Mouse (Mus musculus): Measurements from ENCODE around the gene Nox3. TPM values are rescaled to one million over a fixed set of nuclear protein-coding genes. Genes with fewer than 3 reads are reported as not detected.

The Nox3 gene
- not detected in 2 replicates for polyA plus RNA-seq (2014; fragmentation: Nextera tagmentation; extraction: Ambion mirVana)

DNA sequence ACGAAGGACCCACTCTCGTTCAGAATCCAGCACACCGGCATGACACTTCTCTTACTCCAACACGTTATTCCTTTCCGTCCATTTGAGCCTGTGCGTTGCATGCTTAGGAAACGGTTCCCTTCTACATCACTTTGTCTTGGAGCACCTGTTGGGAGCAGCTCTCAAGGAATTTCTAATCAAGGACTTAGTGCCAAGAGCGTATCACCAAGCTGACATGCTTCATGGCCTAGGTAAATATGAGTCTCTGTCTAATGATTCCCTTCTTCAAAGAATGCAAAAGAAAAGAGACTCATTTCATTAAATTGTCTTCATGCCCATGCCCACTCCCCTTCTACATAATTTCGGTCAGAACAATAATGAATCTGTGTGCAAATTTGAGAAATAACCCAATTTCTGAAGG lies at the start of gene Nox3:
TSS of gene Nox3 (minus strand) at position 101 of the 400 bp plus-strand sequence.
- Histone ChIP-seq H3K4me1 (ENCODE audit: control insufficient read depth, insufficient read depth, low read length) (peaks cover 15% of the 10 kb centered on the region), H3K4me2 (ENCODE audit: low read length) (no peak within 1 kb of the TSS), H3K9ac (ENCODE audit: low read length) (no peak within 1 kb of the TSS), H3K4me3 (ENCODE audit: low read depth, low read length) (no peak within 1 kb of the TSS), H3K27me3 (replicated peaks; ENCODE audit: control insufficient read depth, insufficient read depth, low read length) (no peaks in the 10 kb centered on the region), H3K27ac (ENCODE audit: low read depth, low read length) (no peak within 1 kb of the TSS), H3K36me3 (ENCODE audit: control insufficient read depth, insufficient read depth, low read length) (no peaks in the 10 kb centered on the region), H3K9me3 (replicated peaks; ENCODE audit: control insufficient read depth, low read length) (no peaks in the 10 kb centered on the region)
- no peak for ATAC-seq
- 91% methylated on average over 9 of the region's 9 CpGs for WGBS
- DNase-seq (ENCODE audit: low spot score): no peak

DNA sequence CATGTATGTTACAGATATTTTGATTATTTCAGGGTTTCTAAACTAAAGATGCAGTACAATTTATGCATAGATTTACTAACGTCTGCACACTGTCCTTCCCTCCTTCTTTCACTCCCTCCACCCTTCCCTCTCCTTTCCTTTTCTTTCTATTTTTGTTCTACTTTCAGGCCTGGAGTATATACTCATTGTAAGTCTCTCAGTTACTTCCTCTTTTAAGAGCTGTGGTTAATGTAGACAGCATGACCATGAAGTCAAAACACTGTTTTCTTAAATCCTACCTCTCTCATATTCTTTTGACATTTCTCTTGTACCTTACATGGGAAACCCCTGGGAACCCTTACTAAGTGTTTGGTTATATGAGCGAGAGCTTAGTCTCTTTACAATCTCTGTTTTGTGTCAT lies 48.3 kb upstream of the Nox3 start:
- no peaks in the 10 kb centered on the region; the same call in 1 of the 2 replicates for H3K4me1 ChIP-seq (ENCODE audit: control insufficient read depth, insufficient read depth, low read length)
- DNase-seq (ENCODE audit: low spot score): no peak
- no peak overlapping the region for H3K27ac ChIP-seq (ENCODE audit: low read depth, low read length)
- H3K4me3 ChIP-seq (ENCODE audit: low read depth, low read length): no peak overlapping the region
- no peaks in the 10 kb centered on the region for H3K36me3 ChIP-seq (ENCODE audit: control insufficient read depth, insufficient read depth, low read length)
- H3K4me2 ChIP-seq (ENCODE audit: low read length): no peak overlapping the region
- no peaks in the 10 kb centered on the region for H3K27me3 ChIP-seq (replicated peaks; ENCODE audit: control insufficient read depth, insufficient read depth, low read length)
- no peaks in the 10 kb centered on the region for H3K9me3 ChIP-seq (replicated peaks; ENCODE audit: control insufficient read depth, low read length)
- H3K9ac ChIP-seq (ENCODE audit: low read length): no peak overlapping the region
- ATAC-seq: no peak
- WGBS: 85% methylated on average over 2 of the region's 2 CpGs

DNA sequence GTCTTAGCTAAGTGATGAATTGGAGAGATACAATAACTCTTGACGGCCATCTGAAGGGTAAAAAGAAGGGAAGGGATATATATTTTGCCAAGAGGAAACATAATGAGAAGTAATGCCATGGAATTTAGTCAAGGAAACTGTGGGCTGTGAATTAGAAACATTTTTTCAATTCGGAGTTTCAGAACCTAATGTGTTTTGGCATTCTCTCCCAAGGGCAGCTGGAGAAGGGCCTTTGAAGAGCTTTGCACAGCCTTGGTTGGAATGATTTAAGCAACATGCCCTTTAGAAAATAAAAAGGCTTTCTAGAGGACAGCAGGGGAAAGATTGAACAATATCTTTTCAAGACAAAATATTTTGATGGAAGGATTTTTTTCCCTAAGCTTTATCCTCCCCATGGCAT lies 40.9 kb upstream of the Nox3 start:
- Histone ChIP-seq H3K4me3 (ENCODE audit: low read depth, low read length) (no peak overlapping the region), H3K9ac (ENCODE audit: low read length) (no peak overlapping the region), H3K4me2 (ENCODE audit: low read length) (no peak overlapping the region), H3K4me1 (ENCODE audit: control insufficient read depth, insufficient read depth, low read length) (no peaks in the 10 kb centered on the region), H3K9me3 (replicated peaks; ENCODE audit: control insufficient read depth, low read length) (no peaks in the 10 kb centered on the region), H3K27me3 (replicated peaks; ENCODE audit: control insufficient read depth, insufficient read depth, low read length) (no peaks in the 10 kb centered on the region), H3K36me3 (ENCODE audit: control insufficient read depth, insufficient read depth, low read length) (no peaks in the 10 kb centered on the region), H3K27ac (ENCODE audit: low read depth, low read length) (no peak overlapping the region)
- ATAC-seq (no peak), DNase-seq (ENCODE audit: low spot score) (no peak)
- WGBS: 81% methylated on average over 2 of the region's 2 CpGs

DNA sequence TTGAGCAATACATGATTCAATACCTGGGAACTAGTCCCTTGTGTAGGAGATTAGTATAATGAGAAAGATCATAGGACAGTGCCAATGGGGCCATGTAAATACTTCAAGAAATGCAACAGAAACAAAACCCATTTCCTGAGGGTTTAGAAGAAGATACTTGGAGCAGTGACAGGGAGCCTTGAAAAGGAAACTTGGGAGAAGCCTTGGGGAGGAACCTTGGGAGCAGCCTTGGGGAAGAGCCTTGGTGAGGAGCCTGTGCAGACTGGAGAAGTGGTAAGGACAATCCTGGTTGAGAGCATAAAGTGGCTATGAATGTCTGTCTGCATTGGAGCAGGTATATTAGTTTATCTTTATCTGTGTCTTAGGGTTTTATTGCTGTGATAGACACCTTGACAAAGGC lies 38.2 kb upstream of the Nox3 start:
- H3K4me1 ChIP-seq (ENCODE audit: control insufficient read depth, insufficient read depth, low read length): no peaks in the 10 kb centered on the region
- no peaks in the 10 kb centered on the region for H3K36me3 ChIP-seq (ENCODE audit: control insufficient read depth, insufficient read depth, low read length)
- ATAC-seq (no peak), DNase-seq (ENCODE audit: low spot score) (no peak)
- no peak overlapping the region for H3K9ac ChIP-seq (ENCODE audit: low read length)
- H3K27ac ChIP-seq (ENCODE audit: low read depth, low read length): no peak overlapping the region
- H3K4me3 ChIP-seq (ENCODE audit: low read depth, low read length): no peak overlapping the region
- H3K9me3 ChIP-seq (replicated peaks; ENCODE audit: control insufficient read depth, low read length): no peaks in the 10 kb centered on the region
- H3K4me2 ChIP-seq (ENCODE audit: low read length): no peak overlapping the region
- no peaks in the 10 kb centered on the region for H3K27me3 ChIP-seq (replicated peaks; ENCODE audit: control insufficient read depth, insufficient read depth, low read length)

DNA sequence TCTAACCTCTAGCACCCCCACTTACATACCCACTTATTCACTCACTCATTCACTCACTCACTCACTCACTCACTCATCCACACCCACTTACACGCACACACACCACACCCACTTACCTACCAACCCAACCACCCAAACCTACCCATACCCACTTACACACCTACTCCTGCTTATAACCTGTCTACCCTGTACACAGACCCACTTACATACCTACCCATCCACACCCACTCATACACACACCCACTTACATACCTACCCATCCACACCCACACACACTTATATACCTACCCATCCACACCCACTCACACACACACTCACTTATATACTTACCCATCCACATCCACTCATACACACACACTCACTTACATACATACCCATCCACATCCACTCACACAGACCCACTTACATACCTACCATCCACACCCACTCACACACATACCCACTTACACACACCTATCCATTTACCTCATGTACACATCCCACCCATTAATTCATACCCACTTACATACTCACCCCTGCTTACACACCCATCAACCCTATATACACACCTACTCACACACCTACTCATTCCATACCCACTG lies 9.4 kb upstream of the Nox3 start:
- no peak overlapping the region for H3K4me2 ChIP-seq (ENCODE audit: low read length)
- H3K4me1 ChIP-seq (ENCODE audit: control insufficient read depth, insufficient read depth, low read length): no peaks in the 10 kb centered on the region
- H3K9me3 ChIP-seq (replicated peaks; ENCODE audit: control insufficient read depth, low read length): no peaks in the 10 kb centered on the region
- no peak overlapping the region for H3K27ac ChIP-seq (ENCODE audit: low read depth, low read length)
- ATAC-seq: no peak
- H3K4me3 ChIP-seq (ENCODE audit: low read depth, low read length): no peak overlapping the region
- no peaks in the 10 kb centered on the region for H3K36me3 ChIP-seq (ENCODE audit: control insufficient read depth, insufficient read depth, low read length)
- no peak for DNase-seq (ENCODE audit: low spot score)
- 100% methylated on average over 1 of the region's 1 CpGs for WGBS
- H3K9ac ChIP-seq (ENCODE audit: low read length): no peak overlapping the region
- H3K27me3 ChIP-seq (replicated peaks; ENCODE audit: control insufficient read depth, insufficient read depth, low read length): no peaks in the 10 kb centered on the region

DNA sequence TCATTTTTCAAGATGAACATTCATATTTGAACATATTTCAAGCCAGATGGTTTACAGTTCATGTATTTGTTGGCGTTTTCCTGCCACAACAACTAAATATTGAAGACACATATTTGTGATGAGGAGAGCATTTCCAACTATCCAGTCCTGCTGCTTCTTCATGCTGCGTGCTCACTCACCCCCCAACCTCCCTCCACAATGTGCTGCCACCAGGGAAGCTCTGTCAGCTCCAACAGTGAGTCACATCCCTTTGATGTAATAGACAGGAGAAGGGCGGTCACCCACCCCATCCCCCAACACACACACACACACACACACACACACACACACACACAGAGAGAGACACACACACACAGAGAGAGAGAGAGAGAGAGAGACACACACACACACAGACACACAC lies 6.3 kb upstream of the Nox3 start:
- no peak for ATAC-seq
- Histone ChIP-seq H3K9me3 (replicated peaks; ENCODE audit: control insufficient read depth, low read length) (no peaks in the 10 kb centered on the region), H3K9ac (ENCODE audit: low read length) (no peak overlapping the region), H3K4me3 (ENCODE audit: low read depth, low read length) (no peak overlapping the region), H3K27me3 (replicated peaks; ENCODE audit: control insufficient read depth, insufficient read depth, low read length) (no peaks in the 10 kb centered on the region), H3K27ac (ENCODE audit: low read depth, low read length) (no peak overlapping the region), H3K4me2 (ENCODE audit: low read length) (no peak overlapping the region), H3K4me1 (ENCODE audit: control insufficient read depth, insufficient read depth, low read length) (no peaks in the 10 kb centered on the region), H3K36me3 (ENCODE audit: control insufficient read depth, insufficient read depth, low read length) (no peaks in the 10 kb centered on the region)
- WGBS: 71% methylated on average over 3 of the region's 3 CpGs
- peak; percentile 63 for DNase-seq (ENCODE audit: low spot score)

DNA sequence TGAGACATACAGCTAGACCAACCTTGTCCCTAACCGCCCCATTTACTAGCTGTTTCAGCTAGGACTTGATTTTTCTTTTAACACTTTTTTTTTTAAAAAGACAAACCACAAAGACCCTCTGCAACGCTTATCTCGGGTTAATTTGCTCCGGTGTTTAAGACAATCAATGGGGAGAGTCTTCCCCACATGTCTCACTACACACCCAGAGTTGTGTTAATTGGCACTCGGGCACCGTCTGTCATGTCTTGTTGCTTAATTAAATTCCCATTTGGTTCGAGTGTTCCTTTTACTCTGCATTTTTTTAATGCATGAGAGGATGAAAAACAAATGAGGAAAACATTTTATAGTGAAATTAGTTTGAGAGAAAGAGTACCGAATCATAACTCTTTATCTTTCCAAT lies 3.2 kb downstream of the Nox3 start:
- H3K4me2 ChIP-seq (ENCODE audit: low read length): no peak overlapping the region
- 24% methylated on average over 8 of the region's 8 CpGs for WGBS
- peaks cover 28% of the 10 kb centered on the region for H3K4me1 ChIP-seq (ENCODE audit: control insufficient read depth, insufficient read depth, low read length)
- H3K9ac ChIP-seq (ENCODE audit: low read length): peak overlapping the region; percentile 6; the same call in 1 of the 2 replicates
- no peak overlapping the region; the same call in 1 of the 2 replicates for H3K27ac ChIP-seq (ENCODE audit: low read depth, low read length)
- ATAC-seq: 0 out of 2 replicates have a peak, but pooled peaks have one; percentile 48
- H3K36me3 ChIP-seq (ENCODE audit: control insufficient read depth, insufficient read depth, low read length): no peaks in the 10 kb centered on the region
- no peaks in the 10 kb centered on the region for H3K27me3 ChIP-seq (replicated peaks; ENCODE audit: control insufficient read depth, insufficient read depth, low read length)
- H3K4me3 ChIP-seq (ENCODE audit: low read depth, low read length): no peak overlapping the region
- peak; percentile 71 for DNase-seq (ENCODE audit: low spot score)
- no peaks in the 10 kb centered on the region for H3K9me3 ChIP-seq (replicated peaks; ENCODE audit: control insufficient read depth, low read length)

DNA sequence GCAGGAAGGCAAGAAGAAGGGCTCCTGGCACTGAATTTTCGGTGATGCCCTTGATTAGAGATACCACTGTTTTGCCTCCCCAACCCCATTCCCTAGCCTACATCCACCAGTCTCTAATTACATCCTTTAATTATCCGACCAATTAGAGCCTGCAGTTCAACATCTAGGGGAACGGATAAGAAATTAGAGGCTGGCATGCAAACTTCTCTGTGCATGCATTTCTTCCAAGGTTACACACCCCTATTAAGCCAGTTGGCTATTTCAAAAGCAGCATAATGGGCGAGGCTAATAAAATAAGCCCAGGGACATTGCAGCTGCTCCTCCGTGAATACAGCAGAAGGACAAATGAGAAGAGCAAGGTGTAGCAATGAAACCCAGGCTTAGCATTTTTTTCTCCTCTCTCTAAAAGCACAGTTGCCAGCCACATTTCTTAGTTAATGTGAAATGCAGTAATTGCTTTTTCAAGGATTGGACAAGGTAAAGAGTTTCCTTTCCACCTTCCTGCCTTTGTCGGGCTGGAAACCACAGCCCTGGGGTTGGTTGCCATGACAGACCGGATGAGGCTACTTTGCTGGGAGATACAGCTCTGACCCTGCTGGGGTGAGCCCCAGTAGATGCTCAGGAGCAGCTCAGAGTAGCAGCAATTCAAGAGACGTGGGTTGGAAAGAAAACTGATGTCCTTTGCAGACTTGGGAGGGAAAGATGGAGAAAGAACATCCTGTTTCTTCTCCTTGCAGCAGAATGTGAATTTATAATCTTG lies 5.4 kb downstream of the Nox3 start:
- DNase-seq (ENCODE audit: low spot score): peak; percentile 83
- no peak overlapping the region for H3K4me3 ChIP-seq (ENCODE audit: low read depth, low read length)
- H3K27me3 ChIP-seq (replicated peaks; ENCODE audit: control insufficient read depth, insufficient read depth, low read length): no peaks in the 10 kb centered on the region
- H3K27ac ChIP-seq (ENCODE audit: low read depth, low read length): peak overlapping the region; percentile 49; the same call in 1 of the 2 replicates
- peak; percentile 91 for ATAC-seq
- H3K36me3 ChIP-seq (ENCODE audit: control insufficient read depth, insufficient read depth, low read length): no peaks in the 10 kb centered on the region
- 14% methylated on average over 8 of the region's 8 CpGs for WGBS
- H3K4me2 ChIP-seq (ENCODE audit: low read length): peak overlapping the region; percentile 8; the same call in 1 of the 2 replicates
- H3K4me1 ChIP-seq (ENCODE audit: control insufficient read depth, insufficient read depth, low read length): peaks cover 28% of the 10 kb centered on the region
- no peak overlapping the region for H3K9ac ChIP-seq (ENCODE audit: low read length)
- no peaks in the 10 kb centered on the region for H3K9me3 ChIP-seq (replicated peaks; ENCODE audit: control insufficient read depth, low read length)

DNA sequence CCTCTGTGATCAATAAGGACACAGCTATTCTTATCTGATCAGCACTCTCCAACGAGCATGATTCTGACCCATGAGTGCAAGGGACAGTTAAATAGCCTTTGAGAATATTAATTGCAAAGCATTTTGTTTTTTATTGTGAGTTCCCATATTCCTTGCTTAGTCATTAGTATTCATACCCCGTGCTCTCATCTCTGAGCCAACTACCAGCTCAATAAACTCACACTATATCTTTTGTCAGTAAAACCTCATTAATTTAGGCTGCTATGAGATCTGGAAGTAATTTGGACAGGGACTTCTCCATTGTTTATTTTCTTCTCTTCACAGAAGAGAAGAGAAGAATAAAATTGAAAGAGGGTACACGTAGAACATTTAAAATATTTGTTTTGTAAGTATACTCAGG lies 12.4 kb downstream of the Nox3 start:
- Histone ChIP-seq H3K36me3 (ENCODE audit: control insufficient read depth, insufficient read depth, low read length) (no peaks in the 10 kb centered on the region), H3K4me1 (ENCODE audit: control insufficient read depth, insufficient read depth, low read length) (no peaks in the 10 kb centered on the region; the same call in 1 of the 2 replicates), H3K27me3 (replicated peaks; ENCODE audit: control insufficient read depth, insufficient read depth, low read length) (no peaks in the 10 kb centered on the region), H3K9ac (ENCODE audit: low read length) (no peak overlapping the region), H3K27ac (ENCODE audit: low read depth, low read length) (no peak overlapping the region), H3K9me3 (replicated peaks; ENCODE audit: control insufficient read depth, low read length) (peaks cover 6% of the 10 kb centered on the region; the same call in 1 of the 2 replicates), H3K4me2 (ENCODE audit: low read length) (no peak overlapping the region), H3K4me3 (ENCODE audit: low read depth, low read length) (no peak overlapping the region)
- WGBS: 3% methylated on average over 3 of the region's 3 CpGs
- peak; percentile 70 for DNase-seq (ENCODE audit: low spot score)
- ATAC-seq: peak; percentile 65
